Mouse (Mus musculus): ENCODE data around the gene Gpbar1.

GRCm38 (mm10) chr1:74316114-74316827 is 37.9 kb downstream of the Gpbar1 start:
- TF ChIP-seq CTCF (IDR thresholded peaks at IDR 0.05; ENCODE audit: extremely low read depth, insufficient read length, insufficient replicate concordance, low read depth, low read length) = no peak
- no peak for TF ChIP-seq POLR2A (IDR thresholded peaks at IDR 0.05; ENCODE audit: low read depth, low read length)
